Comparison of ENCODE assay signal across 8 mouse cellular contexts in the genomic region with DNA sequence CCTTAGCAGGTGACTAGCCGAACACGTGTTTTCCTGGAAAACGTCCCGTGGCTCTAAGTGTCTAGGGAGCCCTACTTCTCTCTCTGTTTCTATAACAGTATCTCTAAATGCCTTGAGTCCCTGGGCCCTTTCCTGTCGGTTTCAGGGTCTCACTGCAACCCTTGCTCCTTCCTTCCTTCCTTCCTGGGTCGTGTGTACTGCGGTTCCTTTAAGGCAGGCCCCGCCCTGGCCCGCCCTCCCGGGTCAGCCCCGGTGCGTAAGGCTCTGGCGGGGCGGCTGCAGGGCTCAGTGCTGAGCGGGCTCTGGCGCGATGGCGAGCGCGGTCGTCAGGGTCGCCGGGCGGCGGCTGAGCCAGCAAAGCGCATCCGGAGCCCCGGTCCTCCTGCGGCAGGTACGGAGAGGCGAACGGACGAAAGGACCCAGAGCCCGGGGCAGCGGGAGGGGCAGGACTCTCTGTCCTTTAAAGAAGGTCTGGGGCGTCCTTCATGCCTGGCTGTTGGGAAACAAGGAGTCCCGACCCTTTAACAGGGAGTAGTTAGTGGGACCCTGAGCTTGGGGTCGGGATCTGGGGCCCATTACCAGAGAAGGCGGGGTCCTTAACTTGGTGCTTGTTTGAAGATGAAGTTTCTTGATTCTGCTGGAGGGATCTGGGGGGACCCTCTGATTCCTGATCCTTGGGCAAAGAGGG. TPM values are rescaled to one million over a fixed set of nuclear protein-coding genes. Genes with fewer than 3 reads are reported as not detected.
A peak's percentile ranks its signal among the peaks of the same experiment; 100 is the strongest.
DNase-seq lines count a peak whose midpoint lies in the region; ATAC-seq and TF ChIP-seq lines count a peak whose summit lies in the region.

No protein-coding gene starts in this region.

- no peaks in the 10 kb centered on the region for H3K36me3 ChIP-seq in embryonic facial prominence, embryonic 11.5 days (replicated peaks; ENCODE audit: control insufficient read depth, insufficient read depth, low read depth, low read length)
- H3K36me3 ChIP-seq in heart, adult 2 months (ENCODE audit: control insufficient read depth, insufficient read depth, low read length) = no peaks in the 10 kb centered on the region
- H3K36me3 ChIP-seq in liver, embryonic 11.5 days (ENCODE audit: control insufficient read depth, insufficient read depth, low read length) = no peaks in the 10 kb centered on the region

- intact Hi-C loops in heart, adult 2 months (cut with DNase I) = loop anchor here (5.0 kb wide), 1 partner anchor 61 kb away; a partner anchor contains a TSS

- no peaks in the 10 kb centered on the region for H3K4me1 ChIP-seq in embryonic facial prominence, embryonic 11.5 days (ENCODE audit: control insufficient read depth, insufficient read depth, low read length)
- H3K4me1 ChIP-seq in heart, adult 2 months (ENCODE audit: control insufficient read depth, insufficient read depth, low read length) = no peaks in the 10 kb centered on the region
- peaks cover 19% of the 10 kb centered on the region for H3K4me1 ChIP-seq in liver, embryonic 11.5 days (replicated peaks; ENCODE audit: control insufficient read depth, insufficient read depth, low read length)

- H3K9me3 ChIP-seq in embryonic facial prominence, embryonic 11.5 days (replicated peaks; ENCODE audit: control insufficient read depth, low read length) = no peaks in the 10 kb centered on the region
- H3K9me3 ChIP-seq in liver, embryonic 11.5 days (ENCODE audit: control insufficient read depth, low read length) = no peaks in the 10 kb centered on the region

- peak; percentile 78 for DNase-seq in 416B (ENCODE audit: low read depth)
- DNase-seq in adrenal gland, postnatal 14 days = peak; percentile 87
- DNase-seq in embryonic facial prominence, embryonic 11.5 days (ENCODE audit: low spot score) = peak; percentile 82
- DNase-seq in heart, adult 2 months = peak; percentile 87 to 88
- peak; percentile 85 for DNase-seq in kidney, adult 18-20 months
- DNase-seq in liver, embryonic 11.5 days (ENCODE audit: low spot score) = peak; percentile 74
- DNase-seq in spleen, postnatal 10 days (ENCODE audit: low spot score in 2 of 2) = peak; percentile 64 to 77

- no peak overlapping the region for H3K27ac ChIP-seq in embryonic facial prominence, embryonic 11.5 days (replicated peaks; ENCODE audit: low read depth, low read length)
- H3K27ac ChIP-seq in heart, adult 2 months = peak overlapping the region; percentile 78
- H3K27ac ChIP-seq in liver, embryonic 11.5 days (ENCODE audit: low read depth, low read length) = no peak overlapping the region

- peak; percentile 92 for ATAC-seq in embryonic facial prominence, embryonic 11.5 days (replicated peaks; ENCODE audit: insufficient number of reproducible peaks, low FRiP score, low TSS enrichment, low read depth)
- peak; percentile 90 for ATAC-seq in liver, embryonic 11.5 days (replicated peaks; ENCODE audit: low FRiP score)
- peak; percentile 59; the same call in 1 of the 2 replicates for ATAC-seq in monocyte, adult 5-6 weeks (replicated peaks; ENCODE audit: insufficient number of reproducible peaks, low FRiP score, low TSS enrichment, poor library complexity, severe bottlenecking)

- 0 out of 2 replicates have a peak, but pooled peaks have one; percentile 21 for TF ChIP-seq EP300 in heart, adult 2 months (IDR thresholded peaks at IDR 0.05; ENCODE audit: insufficient read depth, low read depth, low read length)

- H3K9ac ChIP-seq in embryonic facial prominence, embryonic 11.5 days (replicated peaks; ENCODE audit: low read length) = peak overlapping the region; percentile 74
- H3K9ac ChIP-seq in heart, adult 2 months (ENCODE audit: low read depth, low read length) = peak overlapping the region; percentile 96
- peak overlapping the region; percentile 39 for H3K9ac ChIP-seq in liver, embryonic 11.5 days (ENCODE audit: low read depth, low read length)

- peak overlapping the region; percentile 66 for H3K4me3 ChIP-seq in embryonic facial prominence, embryonic 11.5 days (ENCODE audit: low read depth, low read length)
- peak overlapping the region; percentile 84 for H3K4me3 ChIP-seq in heart, adult 2 months
- H3K4me3 ChIP-seq in liver, embryonic 11.5 days (ENCODE audit: low read depth, low read length) = peak overlapping the region; percentile 60

- peak overlapping the region; percentile 76 for H3K4me2 ChIP-seq in embryonic facial prominence, embryonic 11.5 days (ENCODE audit: low read depth, low read length)
- H3K4me2 ChIP-seq in liver, embryonic 11.5 days = peak overlapping the region; percentile 68

- H3K79me2 ChIP-seq in heart, adult 2 months (replicated peaks; ENCODE audit: control insufficient read depth, insufficient read depth, low read length) = no peaks in the 10 kb centered on the region

- 2% methylated on average over 39 of the region's 39 CpGs for WGBS in embryonic facial prominence, embryonic 11.5 days
- 1% methylated on average over 39 of the region's 39 CpGs for WGBS in heart, adult 2 months
- WGBS in liver, embryonic 11.5 days = 2% methylated on average over 39 of the region's 39 CpGs

- TF ChIP-seq POLR2A in heart, adult 2 months (IDR thresholded peaks at IDR 0.05; ENCODE audit: insufficient read depth, low read depth, low read length) = peak; percentile 65

- H3K27me3 ChIP-seq in embryonic facial prominence, embryonic 11.5 days (ENCODE audit: control insufficient read depth, insufficient read depth, low read length) = 0 out of 2 replicates have a peak, but pooled peaks cover 2% of the 10 kb centered on the region
- no peaks in the 10 kb centered on the region for H3K27me3 ChIP-seq in heart, adult 2 months (ENCODE audit: control insufficient read depth, insufficient read depth, low read length)
- peaks cover 11% of the 10 kb centered on the region for H3K27me3 ChIP-seq in liver, embryonic 11.5 days (replicated peaks; ENCODE audit: control insufficient read depth, insufficient read depth, low read length)

- 0 out of 2 replicates have a peak, but pooled peaks have one; percentile 1 for TF ChIP-seq CTCF in heart, adult 2 months (IDR thresholded peaks at IDR 0.05)

RNA-seq across cellular contexts. Expression of a gene that starts 6.3 kb away (rescaled TPM):
- total RNA-seq in adrenal gland, postnatal 14 days (2021) = 0.48 and 0.94 TPM in 2 replicates
- polyA plus RNA-seq in embryonic facial prominence, embryonic 11.5 days (2014; fragmentation: Nextera tagmentation; extraction: Ambion mirVana) = 0.91 and 1.4 TPM in 2 replicates
- under 1 TPM in 1 of 2 experiments, not detected in 1; 0.07 TPM for total RNA-seq in heart, adult 2 months (2021)
- polyA plus RNA-seq in heart, adult 2 months (2012; rRNA removed) = 0.08 TPM in 1 of 2 replicates, not detected in the other
- 0.65 and 0.82 TPM in 2 replicates for polyA plus RNA-seq in liver, embryonic 11.5 days (2014; fragmentation: Nextera tagmentation; extraction: Ambion mirVana)
- total RNA-seq in monocyte, adult 5-6 weeks (2017) = not detected in 3 replicates

RNA-seq across cellular contexts. Expression of a gene that starts 6.4 kb away (rescaled TPM):
- 21.3 and 24.9 TPM in 2 replicates for total RNA-seq in adrenal gland, postnatal 14 days (2021)
- polyA plus RNA-seq in embryonic facial prominence, embryonic 11.5 days (2014; fragmentation: Nextera tagmentation; extraction: Ambion mirVana) = 24.4 and 27.2 TPM in 2 replicates
- total RNA-seq in heart, adult 2 months (2021) = 10 to 100 TPM; 53.2 to 65.2 TPM
- polyA plus RNA-seq in heart, adult 2 months (2012; rRNA removed) = 50.4 and 57.3 TPM in 2 replicates
- polyA plus RNA-seq in liver, embryonic 11.5 days (2014; fragmentation: Nextera tagmentation; extraction: Ambion mirVana) = 20.7 and 21.9 TPM in 2 replicates
- 4.8 to 9.7 TPM (median 7.9 TPM) in 3 replicates for total RNA-seq in monocyte, adult 5-6 weeks (2017)

RNA-seq across cellular contexts. Expression of a gene that starts 16.8 kb away (rescaled TPM):
- total RNA-seq in adrenal gland, postnatal 14 days (2021) = 3.2 and 4.3 TPM in 2 replicates
- 0.10 and 0.13 TPM in 2 replicates for polyA plus RNA-seq in embryonic facial prominence, embryonic 11.5 days (2014; fragmentation: Nextera tagmentation; extraction: Ambion mirVana)
- total RNA-seq in heart, adult 2 months (2021) = under 1 TPM; 0.27 to 0.34 TPM
- 0.20 and 0.25 TPM in 2 replicates for polyA plus RNA-seq in heart, adult 2 months (2012; rRNA removed)
- polyA plus RNA-seq in liver, embryonic 11.5 days (2014; fragmentation: Nextera tagmentation; extraction: Ambion mirVana) = 0.13 and 0.14 TPM in 2 replicates
- total RNA-seq in monocyte, adult 5-6 weeks (2017) = 7.5 to 10.6 TPM (median 9.6 TPM) in 3 replicates

RNA-seq across cellular contexts. Expression of a gene that starts 42.6 kb away (rescaled TPM):
- 0.38 and 0.59 TPM in 2 replicates for total RNA-seq in adrenal gland, postnatal 14 days (2021)
- 2.0 and 2.1 TPM in 2 replicates for polyA plus RNA-seq in embryonic facial prominence, embryonic 11.5 days (2014; fragmentation: Nextera tagmentation; extraction: Ambion mirVana)
- total RNA-seq in heart, adult 2 months (2021) = not detected
- not detected in 2 replicates for polyA plus RNA-seq in heart, adult 2 months (2012; rRNA removed)
- 0.10 TPM in 1 of 2 replicates, not detected in the other for polyA plus RNA-seq in liver, embryonic 11.5 days (2014; fragmentation: Nextera tagmentation; extraction: Ambion mirVana)
- not detected in 3 replicates for total RNA-seq in monocyte, adult 5-6 weeks (2017)

RNA-seq across cellular contexts. Expression of a gene that starts 47.7 kb away (rescaled TPM):
- total RNA-seq in adrenal gland, postnatal 14 days (2021) = 38.5 and 47.0 TPM in 2 replicates
- 99.0 and 111 TPM in 2 replicates for polyA plus RNA-seq in embryonic facial prominence, embryonic 11.5 days (2014; fragmentation: Nextera tagmentation; extraction: Ambion mirVana)
- total RNA-seq in heart, adult 2 months (2021) = 10 to 100 TPM; 25.0 to 25.6 TPM
- 21.8 and 25.5 TPM in 2 replicates for polyA plus RNA-seq in heart, adult 2 months (2012; rRNA removed)
- polyA plus RNA-seq in liver, embryonic 11.5 days (2014; fragmentation: Nextera tagmentation; extraction: Ambion mirVana) = 91.0 and 102 TPM in 2 replicates
- total RNA-seq in monocyte, adult 5-6 weeks (2017) = 18.0 to 42.4 TPM (median 29.6 TPM) in 3 replicates

Comparison
In these comparisons a context has a peak if more than half of its experiments do, and no peak if none do; other contexts are left out.
1. H3K9ac ChIP-seq: peak in every context shown above with its lines; median percentile 96 in heart, adult 2 months; 74 in embryonic facial prominence, embryonic 11.5 days; 39 in liver, embryonic 11.5 days.